Mouse (Mus musculus) hindbrain, embryonic 12.5 days (tissue): ENCODE measurements at regions not wholly inside any gene's neighbourhood (a gene's known extent, or its start where the extent isn't known, plus 50 kb on each side); places are given as distances from the start of the nearest gene placed in this dataset.

ENCODE experiments used
- ATAC-seq: fragments of 200-750 bp; cut with Nextera tagmentation; 2 replicates; pipeline ENCODE4 v1.8.0; 2017; ENCODE audit warnings: moderate TSS enrichment; ENCODE audit not compliant: low FRiP score
- H3K27ac ChIP-seq: fragments of 300-500 bp; sonication (generic); 2 replicates; pipeline ENCODE4 v1.5.1; 2016; ENCODE audit warnings: mild to moderate bottlenecking
- H3K27me3 ChIP-seq: fragments of 300-500 bp; sonication (generic); 2 replicates; pipeline ENCODE4 v1.6.1; 2016; ENCODE audit warnings: mild to moderate bottlenecking
- H3K36me3 ChIP-seq: fragments of 300-500 bp; sonication (generic); 2 replicates; pipeline ENCODE4 v1.6.1; 2016; ENCODE audit warnings: mild to moderate bottlenecking
- H3K4me1 ChIP-seq: fragments of 300-500 bp; sonication (generic); 2 replicates; pipeline ENCODE4 v1.6.1; 2016
- H3K4me2 ChIP-seq: fragments of 300-500 bp; sonication (generic); replicated peaks from 2 replicates; pipeline ENCODE4 v1.6.1; 2016; ENCODE audit warnings: mild to moderate bottlenecking
- H3K4me3 ChIP-seq: fragments of 300-500 bp; sonication (generic); 2 replicates; pipeline ENCODE4 v1.5.1; 2016; ENCODE audit warnings: mild to moderate bottlenecking
- H3K9ac ChIP-seq: fragments of 300-500 bp; sonication (generic); 2 replicates; pipeline ENCODE4 v1.6.1; 2016; ENCODE audit warnings: mild to moderate bottlenecking, moderate library complexity
- H3K9me3 ChIP-seq: fragments of 300-500 bp; sonication (generic); replicated peaks from 2 replicates; pipeline ENCODE4 v1.6.1; 2016; ENCODE audit warnings: mild to moderate bottlenecking
- WGBS: fragments of 180-500 bp; shearing (Covaris S2); methylation state at CpG from one replicate; pipeline ENCODE4 v1.1.7; 2016; 5-methylcytosine and 5-hydroxymethylcytosine counted together

DNA sequence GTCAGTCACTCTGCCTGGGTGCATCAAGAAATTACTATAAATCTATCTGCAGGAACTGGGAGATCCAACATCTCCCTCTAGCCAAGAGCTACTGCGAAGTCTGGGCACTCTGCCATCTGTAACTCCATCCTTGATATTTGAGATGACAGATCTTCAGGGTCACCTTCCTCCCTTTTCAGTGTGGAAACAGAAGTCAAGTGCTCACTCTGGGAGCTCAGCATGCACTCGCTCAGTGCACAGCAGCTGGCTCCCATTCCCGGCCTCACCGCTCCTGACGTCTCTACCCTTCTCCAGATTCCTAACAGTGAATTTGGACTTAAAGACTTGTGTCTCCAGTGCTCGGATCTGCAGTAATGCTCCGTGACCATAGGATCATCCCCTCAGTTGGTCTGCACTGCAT lies 400.3 kb downstream of the Fut8 start:
- no peak for ATAC-seq
- Histone ChIP-seq H3K4me3 (no peak overlapping the region), H3K27ac (no peak overlapping the region), H3K4me2 (no peak overlapping the region), H3K4me1 (peaks cover 7% of the 10 kb centered on the region), H3K9me3 (no peaks in the 10 kb centered on the region), H3K36me3 (no peaks in the 10 kb centered on the region), H3K27me3 (no peaks in the 10 kb centered on the region), H3K9ac (no peak overlapping the region)
- WGBS = 60% methylated on average over 7 of the region's 7 CpGs

- peaks cover 7% of the 10 kb centered on the region for H3K4me1 ChIP-seq
- no peak overlapping the region for H3K27ac ChIP-seq
- no peaks in the 10 kb centered on the region for H3K27me3 ChIP-seq
- WGBS = 79% methylated on average over 4 of the region's 4 CpGs
- H3K9me3 ChIP-seq = no peaks in the 10 kb centered on the region
- ATAC-seq = no peak
- no peak overlapping the region for H3K4me3 ChIP-seq
- no peaks in the 10 kb centered on the region for H3K36me3 ChIP-seq
- H3K4me2 ChIP-seq = no peak overlapping the region
- no peak overlapping the region for H3K9ac ChIP-seq
Observed at GRCm38 (mm10) chr12:77642336-77642735, 404.4 kb downstream of the Fut8 start.

GRCm38 (mm10) chr12:77647841-77648240 lies 409.9 kb downstream of the Fut8 start:
- Histone ChIP-seq H3K4me3 (no peak overlapping the region), H3K4me1 (peaks cover 9% of the 10 kb centered on the region), H3K9ac (no peak overlapping the region), H3K9me3 (no peaks in the 10 kb centered on the region), H3K4me2 (no peak overlapping the region), H3K36me3 (no peaks in the 10 kb centered on the region), H3K27me3 (no peaks in the 10 kb centered on the region), H3K27ac (no peak overlapping the region)
- WGBS = 71% methylated on average over 3 of the region's 3 CpGs
- ATAC-seq = no peak

DNA sequence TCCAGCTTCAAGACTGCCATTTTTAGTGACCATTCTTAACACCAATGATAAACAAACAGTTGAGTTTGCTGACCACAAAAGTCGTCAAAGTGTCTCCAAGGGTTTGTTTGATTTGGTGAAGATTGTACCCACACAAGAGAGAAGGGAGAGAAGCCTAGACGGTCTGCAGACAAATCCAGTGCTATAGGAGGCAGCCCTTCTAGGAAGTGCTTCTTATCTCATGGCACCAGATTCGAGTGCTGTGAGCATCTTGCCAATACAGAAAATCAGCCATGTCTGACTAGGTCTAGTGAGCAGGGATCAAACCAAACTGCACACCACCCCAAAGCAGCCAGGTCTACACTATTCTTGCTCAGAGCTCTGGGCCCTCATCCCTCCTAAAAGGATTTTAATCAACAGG lies 416.4 kb downstream of the Fut8 start:
- Histone ChIP-seq H3K36me3 (no peaks in the 10 kb centered on the region), H3K4me2 (no peak overlapping the region), H3K9ac (no peak overlapping the region), H3K4me3 (no peak overlapping the region), H3K27me3 (no peaks in the 10 kb centered on the region), H3K9me3 (no peaks in the 10 kb centered on the region), H3K27ac (no peak overlapping the region), H3K4me1 (peaks cover 14% of the 10 kb centered on the region; the same call in 1 of the 2 replicates)
- no peak for ATAC-seq
- 82% methylated on average over 3 of the region's 3 CpGs for WGBS

GRCm38 (mm10) chr12:77657060-77657459 lies 419.1 kb downstream of the Fut8 start:
- Histone ChIP-seq H3K4me3 (no peak overlapping the region), H3K27me3 (no peaks in the 10 kb centered on the region), H3K9me3 (no peaks in the 10 kb centered on the region), H3K4me2 (no peak overlapping the region), H3K4me1 (peaks cover 14% of the 10 kb centered on the region; the same call in 1 of the 2 replicates), H3K9ac (no peak overlapping the region), H3K36me3 (no peaks in the 10 kb centered on the region), H3K27ac (no peak overlapping the region)
- 42% methylated on average over 5 of the region's 5 CpGs for WGBS
- ATAC-seq = no peak

- no peaks in the 10 kb centered on the region for H3K36me3 ChIP-seq
- H3K9me3 ChIP-seq = no peaks in the 10 kb centered on the region
- no peak overlapping the region for H3K27ac ChIP-seq
- no peak overlapping the region for H3K4me2 ChIP-seq
- no peak overlapping the region for H3K4me3 ChIP-seq
- H3K9ac ChIP-seq = no peak overlapping the region
- no peaks in the 10 kb centered on the region for H3K27me3 ChIP-seq
- WGBS = 20% methylated on average over 3 of the region's 3 CpGs
- H3K4me1 ChIP-seq = peaks cover 14% of the 10 kb centered on the region; the same call in 1 of the 2 replicates
- ATAC-seq = no peak
Observed at GRCm38 (mm10) chr12:77657878-77658277, 420.0 kb downstream of the Fut8 start.

DNA sequence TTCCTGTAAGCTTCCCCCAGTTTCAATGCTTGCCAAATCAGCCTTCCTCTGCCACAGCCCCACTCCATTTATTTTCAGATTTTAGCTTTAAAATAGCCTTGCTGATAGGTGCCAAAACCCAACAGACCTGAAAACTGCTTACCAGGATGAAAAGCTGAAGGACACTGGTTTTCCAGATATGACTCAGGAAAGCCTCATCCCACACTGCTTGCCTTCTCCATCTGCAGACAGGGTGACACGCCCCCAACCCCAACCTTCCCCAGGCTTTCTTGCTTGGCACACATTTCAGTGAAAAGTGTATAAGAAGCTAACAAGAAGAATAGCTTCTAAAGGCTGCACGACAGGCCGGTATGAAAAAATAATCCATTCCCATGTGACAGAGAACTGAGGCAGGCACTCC lies 425.3 kb downstream of the Fut8 start:
- Histone ChIP-seq H3K4me1 (peaks cover 2% of the 10 kb centered on the region; the same call in 1 of the 2 replicates), H3K9me3 (no peaks in the 10 kb centered on the region), H3K4me2 (no peak overlapping the region), H3K27me3 (no peaks in the 10 kb centered on the region), H3K27ac (no peak overlapping the region), H3K4me3 (no peak overlapping the region), H3K9ac (no peak overlapping the region), H3K36me3 (no peaks in the 10 kb centered on the region)
- WGBS = 85% methylated on average over 3 of the region's 3 CpGs
- ATAC-seq = no peak

GRCm38 (mm10) chr12:77663665-77664374 lies 425.9 kb downstream of the Fut8 start:
- no peaks in the 10 kb centered on the region for H3K9me3 ChIP-seq
- no peaks in the 10 kb centered on the region for H3K36me3 ChIP-seq
- WGBS = 61% methylated on average over 7 of the region's 7 CpGs
- H3K27ac ChIP-seq = no peak overlapping the region
- H3K4me1 ChIP-seq = peaks cover 2% of the 10 kb centered on the region; the same call in 1 of the 2 replicates
- ATAC-seq = no peak
- no peak overlapping the region for H3K9ac ChIP-seq
- no peaks in the 10 kb centered on the region for H3K27me3 ChIP-seq
- H3K4me3 ChIP-seq = no peak overlapping the region
- H3K4me2 ChIP-seq = no peak overlapping the region

DNA sequence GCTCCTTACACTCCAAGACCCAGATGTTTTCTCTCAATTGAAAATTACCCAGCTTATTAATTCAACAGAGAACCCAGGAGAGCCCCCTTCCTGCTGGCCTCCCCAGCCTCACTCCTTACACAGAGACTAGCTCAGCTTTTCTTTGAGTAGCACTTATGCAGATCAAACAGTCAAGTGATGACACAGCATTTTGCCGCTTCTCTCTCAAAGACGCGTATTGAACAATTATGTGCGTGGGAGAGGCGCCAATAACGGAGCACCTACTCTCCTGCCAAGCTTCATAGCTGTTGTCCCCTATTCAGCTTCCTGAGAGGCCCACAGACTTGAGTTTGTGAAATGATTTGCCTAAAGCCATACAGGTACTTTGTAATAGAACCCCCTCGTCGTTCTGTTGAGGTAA lies 428.5 kb downstream of the Fut8 start:
- Histone ChIP-seq H3K4me2 (no peak overlapping the region), H3K9ac (no peak overlapping the region), H3K36me3 (no peaks in the 10 kb centered on the region), H3K27ac (no peak overlapping the region), H3K4me1 (peaks cover 7% of the 10 kb centered on the region; the same call in 1 of the 2 replicates), H3K9me3 (no peaks in the 10 kb centered on the region), H3K4me3 (no peak overlapping the region), H3K27me3 (no peaks in the 10 kb centered on the region)
- ATAC-seq = no peak
- 79% methylated on average over 8 of the region's 8 CpGs for WGBS

DNA sequence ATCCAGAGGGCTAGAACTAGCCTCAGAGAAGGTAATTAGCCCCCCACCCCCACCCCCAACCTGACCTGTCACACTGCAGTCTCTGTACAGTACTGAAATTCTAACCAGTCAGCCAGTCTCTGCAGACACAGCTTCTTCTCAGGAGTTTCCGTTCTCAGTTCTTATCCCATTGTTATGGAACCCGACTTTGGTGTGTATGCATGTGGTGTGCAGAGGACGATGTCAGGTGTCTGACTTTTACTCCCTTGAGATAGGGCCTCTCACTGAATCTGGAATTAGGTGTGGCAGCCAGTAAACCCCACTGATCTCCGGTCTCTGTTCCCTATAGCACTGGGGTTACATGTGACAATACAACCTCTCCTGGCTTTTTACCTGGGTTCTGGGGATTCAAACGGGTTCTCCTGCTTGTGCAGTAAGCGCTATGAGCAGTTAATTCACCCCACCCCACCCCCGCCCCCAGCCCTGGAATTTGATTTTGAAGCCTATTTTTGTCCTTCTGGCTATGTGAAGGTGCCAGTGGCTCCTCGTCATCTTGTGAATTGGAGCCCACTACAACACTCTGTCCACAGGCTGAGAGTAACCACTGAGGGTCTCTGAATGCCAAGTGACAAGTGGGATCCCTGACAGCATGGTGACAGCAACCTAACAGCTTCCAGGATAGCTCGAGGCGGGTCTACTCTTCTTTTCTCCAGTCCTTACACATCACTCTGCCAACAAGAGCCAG lies 429.4 kb downstream of the Fut8 start:
- Histone ChIP-seq H3K9ac (no peak overlapping the region), H3K27me3 (no peaks in the 10 kb centered on the region), H3K27ac (no peak overlapping the region), H3K4me1 (peaks cover 7% of the 10 kb centered on the region; the same call in 1 of the 2 replicates), H3K4me2 (no peak overlapping the region), H3K4me3 (no peak overlapping the region), H3K36me3 (no peaks in the 10 kb centered on the region), H3K9me3 (no peaks in the 10 kb centered on the region)
- ATAC-seq = no peak
- WGBS = 72% methylated on average over 10 of the region's 10 CpGs

- ATAC-seq = 0 out of 2 replicates have a peak, but pooled peaks have one; percentile 43
- 3% methylated on average over 6 of the region's 6 CpGs for WGBS
Observed at GRCm38 (mm10) chr12:77667875-77668204, 429.9 kb downstream of the Fut8 start.

GRCm38 (mm10) chr12:77670531-77670930 lies 432.6 kb downstream of the Fut8 start:
- H3K4me2 ChIP-seq = no peak overlapping the region
- WGBS = 69% methylated on average over 8 of the region's 8 CpGs
- no peak overlapping the region for H3K27ac ChIP-seq
- no peak overlapping the region for H3K9ac ChIP-seq
- peaks cover 13% of the 10 kb centered on the region for H3K4me1 ChIP-seq
- H3K36me3 ChIP-seq = no peaks in the 10 kb centered on the region
- no peak for ATAC-seq
- no peaks in the 10 kb centered on the region for H3K27me3 ChIP-seq
- H3K4me3 ChIP-seq = no peak overlapping the region
- H3K9me3 ChIP-seq = no peaks in the 10 kb centered on the region

More at GRCm38 (mm10) chr12:77667875-77668204, 429.9 kb downstream of the Fut8 start:
- Histone ChIP-seq H3K27ac (no peak overlapping the region), H3K4me3 (no peak overlapping the region), H3K27me3 (no peaks in the 10 kb centered on the region), H3K9ac (no peak overlapping the region), H3K4me2 (no peak overlapping the region), H3K36me3 (no peaks in the 10 kb centered on the region), H3K4me1 (peaks cover 7% of the 10 kb centered on the region; the same call in 1 of the 2 replicates), H3K9me3 (no peaks in the 10 kb centered on the region)

DNA sequence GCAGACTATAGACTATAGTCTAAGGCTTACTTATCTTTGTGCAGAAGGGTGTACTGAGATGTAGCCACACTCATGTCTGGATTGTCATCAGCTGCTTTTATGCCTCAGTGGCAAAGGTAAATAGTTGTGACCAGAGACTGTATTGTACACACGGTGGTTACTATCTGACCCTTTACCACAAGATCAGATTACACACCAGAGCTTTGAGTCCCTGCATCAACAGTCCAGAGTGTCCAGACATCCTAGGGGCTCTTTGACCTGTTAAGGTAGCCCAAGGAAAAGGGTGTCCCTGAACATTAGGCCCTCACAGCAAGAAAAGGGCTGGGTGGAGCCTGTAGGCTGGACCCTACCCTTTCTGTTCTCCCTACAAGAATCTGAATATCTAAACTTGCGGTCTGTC lies 436.4 kb downstream of the Fut8 start:
- WGBS = 71% methylated on average over 2 of the region's 2 CpGs
- no peak for ATAC-seq
- no peak overlapping the region for H3K27ac ChIP-seq

More for the DNA sequence above, 436.4 kb downstream of the Fut8 start:
- H3K27me3 ChIP-seq = no peaks in the 10 kb centered on the region
- peaks cover 17% of the 10 kb centered on the region for H3K4me1 ChIP-seq
- no peak overlapping the region for H3K4me2 ChIP-seq
- no peak overlapping the region for H3K9ac ChIP-seq
- H3K36me3 ChIP-seq = no peaks in the 10 kb centered on the region
- H3K4me3 ChIP-seq = no peak overlapping the region
- H3K9me3 ChIP-seq = no peaks in the 10 kb centered on the region
